Mouse (Mus musculus) midbrain, embryonic 10.5 days (tissue): ENCODE measurements around the gene Bves. TPM values are rescaled to one million over a fixed set of nuclear protein-coding genes. Genes with fewer than 3 reads are reported as not detected.
A peak's percentile ranks its signal among the peaks of the same experiment; 100 is the strongest.

Experiments
- DNase-seq: peaks from one replicate; pipeline ENCODE4 v3.0.0-alpha.2; 2017; ENCODE audit warnings: low spot score
- H3K27ac ChIP-seq: fragments of 300-500 bp; sonication (generic); replicated peaks from 2 replicates; pipeline ENCODE4 v1.5.1; 2016; ENCODE audit warnings: mild to moderate bottlenecking
- H3K27me3 ChIP-seq: fragments of 300-500 bp; sonication (generic); 2 replicates; pipeline ENCODE4 v1.6.1; 2016; ENCODE audit warnings: low read depth, mild to moderate bottlenecking; ENCODE audit not compliant: poor library complexity, severe bottlenecking
- H3K36me3 ChIP-seq: fragments of 300-500 bp; sonication (generic); 2 replicates; pipeline ENCODE4 v1.6.1; 2016; ENCODE audit warnings: mild to moderate bottlenecking, moderate library complexity
- H3K4me1 ChIP-seq: fragments of 300-500 bp; sonication (generic); 2 replicates; pipeline ENCODE4 v1.6.1; 2016
- H3K4me3 ChIP-seq: fragments of 300-500 bp; sonication (generic); 2 replicates; pipeline ENCODE4 v1.5.1; 2016; ENCODE audit warnings: mild to moderate bottlenecking, moderate library complexity
- H3K9me3 ChIP-seq: fragments of 300-500 bp; sonication (generic); replicated peaks from 2 replicates; pipeline ENCODE4 v1.6.1; 2016; ENCODE audit warnings: mild to moderate bottlenecking
- WGBS: fragments of 180-500 bp; shearing (Covaris S2); methylation state at CpG from one replicate; pipeline ENCODE4 v1.1.7; 2016; 5-methylcytosine and 5-hydroxymethylcytosine counted together
- polyA plus RNA-seq: library from polyadenylated mRNA; unstranded; fragments of >200 nt; fragmentation: Nextera tagmentation; extraction: Ambion mirVana; gene quantifications from 2 replicates; pipeline ENCODE4 v1.2.1, GENCODE M21; 2016

The Bves gene
- polyA plus RNA-seq, 1 experiment from 2014 or later = 2.6 TPM

- H3K4me1 ChIP-seq = no peaks in the 10 kb centered on the region
- no peaks in the 10 kb centered on the region for H3K27me3 ChIP-seq
- H3K27ac ChIP-seq = no peak overlapping the region
- no peaks in the 10 kb centered on the region for H3K9me3 ChIP-seq
- H3K36me3 ChIP-seq = no peaks in the 10 kb centered on the region
- no peak for DNase-seq
- H3K4me3 ChIP-seq = no peak overlapping the region
- WGBS = 89% methylated on average over 3 of the region's 3 CpGs
Measured at GRCm38 (mm10) chr10:45369639-45370038, 34.1 kb downstream of the Bves start.

GRCm38 (mm10) chr10:45370545-45370944 lies 35.0 kb downstream of the Bves start:
- WGBS = 93% methylated on average over 2 of the region's 2 CpGs
- H3K36me3 ChIP-seq = no peaks in the 10 kb centered on the region
- H3K27ac ChIP-seq = no peak overlapping the region
- H3K4me1 ChIP-seq = no peaks in the 10 kb centered on the region
- no peaks in the 10 kb centered on the region for H3K9me3 ChIP-seq
- no peak overlapping the region for H3K4me3 ChIP-seq
- DNase-seq = no peak
- no peaks in the 10 kb centered on the region for H3K27me3 ChIP-seq

GRCm38 (mm10) chr10:45372994-45373692 lies 37.6 kb downstream of the Bves start:
- no peaks in the 10 kb centered on the region for H3K4me1 ChIP-seq
- WGBS = 77% methylated on average over 4 of the region's 4 CpGs
- DNase-seq = peak; percentile 62
- H3K27ac ChIP-seq = no peak overlapping the region
- no peak overlapping the region for H3K4me3 ChIP-seq
- H3K27me3 ChIP-seq = no peaks in the 10 kb centered on the region
- H3K36me3 ChIP-seq = peaks cover 8% of the 10 kb centered on the region
- H3K9me3 ChIP-seq = no peaks in the 10 kb centered on the region

GRCm38 (mm10) chr10:45378269-45378668 lies 42.7 kb downstream of the Bves start:
- H3K4me1 ChIP-seq = no peaks in the 10 kb centered on the region; the same call in 1 of the 2 replicates
- DNase-seq = no peak
- no peak overlapping the region for H3K4me3 ChIP-seq
- no peaks in the 10 kb centered on the region for H3K27me3 ChIP-seq
- H3K9me3 ChIP-seq = no peaks in the 10 kb centered on the region
- H3K36me3 ChIP-seq = peaks cover 33% of the 10 kb centered on the region
- no peak overlapping the region for H3K27ac ChIP-seq
- WGBS = 90% methylated on average over 3 of the region's 3 CpGs

GRCm38 (mm10) chr10:45381937-45382636 lies 46.5 kb downstream of the Bves start:
- H3K9me3 ChIP-seq = no peaks in the 10 kb centered on the region
- H3K27me3 ChIP-seq = no peaks in the 10 kb centered on the region
- H3K27ac ChIP-seq = peak overlapping the region; percentile 14; the same call in 1 of the 2 replicates
- DNase-seq = no peak
- H3K4me1 ChIP-seq = peaks cover 5% of the 10 kb centered on the region; the same call in 1 of the 2 replicates
- peaks cover 29% of the 10 kb centered on the region for H3K36me3 ChIP-seq
- H3K4me3 ChIP-seq = no peak overlapping the region

- Histone ChIP-seq H3K27me3 (no peaks in the 10 kb centered on the region), H3K9me3 (no peaks in the 10 kb centered on the region), H3K27ac (peak overlapping the region; percentile 14; the same call in 1 of the 2 replicates), H3K36me3 (peaks cover 29% of the 10 kb centered on the region), H3K4me3 (no peak overlapping the region), H3K4me1 (peaks cover 5% of the 10 kb centered on the region; the same call in 1 of the 2 replicates)
- no peak for DNase-seq
- WGBS = 63% methylated on average over 3 of the region's 3 CpGs
Measured at GRCm38 (mm10) chr10:45382637-45382958, 47.0 kb downstream of the Bves start.

GRCm38 (mm10) chr10:45398211-45398610 lies 62.6 kb downstream of the Bves start:
- H3K27ac ChIP-seq = no peak overlapping the region
- H3K27me3 ChIP-seq = no peaks in the 10 kb centered on the region
- WGBS = 84% methylated on average over 1 of the region's 1 CpGs
- no peaks in the 10 kb centered on the region for H3K9me3 ChIP-seq
- H3K4me3 ChIP-seq = no peak overlapping the region
- DNase-seq = no peak
- peaks cover 14% of the 10 kb centered on the region; the same call in 1 of the 2 replicates for H3K36me3 ChIP-seq
- H3K4me1 ChIP-seq = no peaks in the 10 kb centered on the region

GRCm38 (mm10) chr10:45399702-45400243 lies 64.2 kb downstream of the Bves start:
- Histone ChIP-seq H3K9me3 (no peaks in the 10 kb centered on the region), H3K36me3 (peaks cover 14% of the 10 kb centered on the region; the same call in 1 of the 2 replicates), H3K4me1 (no peaks in the 10 kb centered on the region), H3K4me3 (no peak overlapping the region), H3K27ac (no peak overlapping the region), H3K27me3 (no peaks in the 10 kb centered on the region)
- DNase-seq = no peak
- WGBS = 88% methylated on average over 7 of the region's 7 CpGs

GRCm38 (mm10) chr10:45410624-45411341 lies 75.2 kb downstream of the Bves start:
- Histone ChIP-seq H3K4me1 (peaks cover 44% of the 10 kb centered on the region), H3K4me3 (peak overlapping the region; percentile 9; the same call in 1 of the 2 replicates), H3K27ac (peak overlapping the region; percentile 81), H3K27me3 (no peaks in the 10 kb centered on the region), H3K9me3 (no peaks in the 10 kb centered on the region), H3K36me3 (peaks cover 16% of the 10 kb centered on the region)
- peak; percentile 59 for DNase-seq
- WGBS = 10% methylated on average over 10 of the region's 10 CpGs

GRCm38 (mm10) chr10:45411741-45412140 lies 76.2 kb downstream of the Bves start:
- no peak for DNase-seq
- Histone ChIP-seq H3K36me3 (peaks cover 26% of the 10 kb centered on the region), H3K4me3 (0 out of 2 replicates have a peak overlapping the region, but pooled peaks have one; percentile 14), H3K27me3 (no peaks in the 10 kb centered on the region), H3K4me1 (peaks cover 44% of the 10 kb centered on the region), H3K9me3 (no peaks in the 10 kb centered on the region), H3K27ac (peak overlapping the region; percentile 81)
- WGBS = 6% methylated on average over 2 of the region's 2 CpGs

- 25% methylated on average over 5 of the region's 5 CpGs for WGBS
- 0 out of 2 replicates have a peak overlapping the region, but pooled peaks have one; percentile 14 for H3K4me3 ChIP-seq
Measured at GRCm38 (mm10) chr10:45412144-45412543, 76.6 kb downstream of the Bves start.

More at GRCm38 (mm10) chr10:45412144-45412543, 76.6 kb downstream of the Bves start:
- H3K27ac ChIP-seq = peak overlapping the region; percentile 81
- H3K27me3 ChIP-seq = no peaks in the 10 kb centered on the region
- H3K4me1 ChIP-seq = peaks cover 44% of the 10 kb centered on the region
- H3K9me3 ChIP-seq = no peaks in the 10 kb centered on the region
- H3K36me3 ChIP-seq = peaks cover 28% of the 10 kb centered on the region
- DNase-seq = no peak
